Mouse (Mus musculus): Measurements from ENCODE around the gene Il17rc.

GRCm38 (mm10) chr6:113505689-113506088, 34.5 kb downstream of the Il17rc start:
- TF ChIP-seq CTCF (IDR thresholded peaks at IDR 0.05; ENCODE audit: low read depth, low read length), result no peak
- no peak for TF ChIP-seq POLR2A (IDR thresholded peaks at IDR 0.05; ENCODE audit: extremely low read depth, insufficient read depth, low read length)

All from liver, adult 2 months (tissue).